Mouse (Mus musculus) liver, embryonic 15.5 days (tissue): ENCODE data around the gene Smoc1. TPM values are rescaled to one million over a fixed set of nuclear protein-coding genes. Genes with fewer than 3 reads are reported as not detected.

Experiments
- ATAC-seq: fragments of 200-750 bp; cut with Nextera tagmentation; 2 replicates; pipeline ENCODE4 v1.8.0; 2017; ENCODE audit warnings: moderate number of reproducible peaks, mild to moderate bottlenecking, moderate library complexity; ENCODE audit not compliant: insufficient read depth
- H3K27ac ChIP-seq: fragments of 300-500 bp; sonication (generic); replicated peaks from 2 replicates; pipeline ENCODE4 v1.5.1; 2015; ENCODE audit warnings: mild to moderate bottlenecking, inconsistent platforms
- H3K27me3 ChIP-seq: fragments of 300-500 bp; sonication (generic); 2 replicates; pipeline ENCODE4 v1.6.1; 2015; ENCODE audit warnings: mild to moderate bottlenecking, inconsistent platforms
- H3K36me3 ChIP-seq: fragments of 300-500 bp; sonication (generic); replicated peaks from 2 replicates; pipeline ENCODE4 v1.6.1; 2015; ENCODE audit warnings: moderate library complexity, mild to moderate bottlenecking, inconsistent platforms
- H3K4me1 ChIP-seq: fragments of 300-500 bp; sonication (generic); replicated peaks from 2 replicates; pipeline ENCODE4 v1.6.1; 2015; ENCODE audit warnings: inconsistent platforms
- H3K4me2 ChIP-seq: fragments of 300-500 bp; sonication (generic); 2 replicates; pipeline ENCODE4 v1.6.1; 2015; ENCODE audit warnings: moderate library complexity, mild to moderate bottlenecking, inconsistent platforms
- H3K4me3 ChIP-seq: fragments of 300-500 bp; sonication (generic); replicated peaks from 2 replicates; pipeline ENCODE4 v1.5.1; 2015; ENCODE audit warnings: mild to moderate bottlenecking, inconsistent platforms
- H3K9ac ChIP-seq: fragments of 300-500 bp; sonication (generic); 2 replicates; pipeline ENCODE4 v1.6.1; 2015; ENCODE audit warnings: moderate library complexity, mild to moderate bottlenecking, inconsistent platforms
- H3K9me3 ChIP-seq: fragments of 300-500 bp; sonication (generic); replicated peaks from 2 replicates; pipeline ENCODE4 v1.6.1; 2016; ENCODE audit warnings: inconsistent platforms
- WGBS: fragments of 180-500 bp; shearing (Covaris S2); methylation state at CpG from one replicate; pipeline ENCODE4 v1.1.7; 2015; ENCODE audit warnings: mixed read lengths; ENCODE audit not compliant: insufficient replicate concordance; 5-methylcytosine and 5-hydroxymethylcytosine counted together
- polyA plus RNA-seq: library from polyadenylated mRNA; unstranded; fragments of >200 nt; fragmentation: Nextera tagmentation; extraction: Ambion mirVana; gene quantifications from 2 replicates; pipeline ENCODE4 v1.2.1, GENCODE M21; 2015

Gene Smoc1
- polyA plus RNA-seq, 1 experiment from 2014 or later: 9.5 TPM

- ATAC-seq: no peak
- no peaks in the 10 kb centered on the region for H3K9me3 ChIP-seq
Observed at GRCm38 (mm10) chr12:81168494-81168893, 141.9 kb downstream of the Smoc1 start.

GRCm38 (mm10) chr12:81170076-81170475 lies 143.5 kb downstream of the Smoc1 start:
- WGBS: 64% methylated on average over 2 of the region's 2 CpGs
- no peak overlapping the region for H3K4me2 ChIP-seq
- no peak overlapping the region for H3K9ac ChIP-seq
- no peak overlapping the region for H3K4me3 ChIP-seq
- H3K27ac ChIP-seq: no peak overlapping the region
- H3K27me3 ChIP-seq: no peaks in the 10 kb centered on the region
- H3K36me3 ChIP-seq: no peaks in the 10 kb centered on the region
- H3K9me3 ChIP-seq: no peaks in the 10 kb centered on the region
- no peaks in the 10 kb centered on the region for H3K4me1 ChIP-seq
- no peak for ATAC-seq

More at GRCm38 (mm10) chr12:81168494-81168893, 141.9 kb downstream of the Smoc1 start:
- Histone ChIP-seq H3K27ac (no peak overlapping the region), H3K4me1 (no peaks in the 10 kb centered on the region), H3K9ac (no peak overlapping the region), H3K4me2 (no peak overlapping the region), H3K4me3 (no peak overlapping the region), H3K27me3 (no peaks in the 10 kb centered on the region), H3K36me3 (no peaks in the 10 kb centered on the region)
- 49% methylated on average over 2 of the region's 2 CpGs for WGBS

DNA sequence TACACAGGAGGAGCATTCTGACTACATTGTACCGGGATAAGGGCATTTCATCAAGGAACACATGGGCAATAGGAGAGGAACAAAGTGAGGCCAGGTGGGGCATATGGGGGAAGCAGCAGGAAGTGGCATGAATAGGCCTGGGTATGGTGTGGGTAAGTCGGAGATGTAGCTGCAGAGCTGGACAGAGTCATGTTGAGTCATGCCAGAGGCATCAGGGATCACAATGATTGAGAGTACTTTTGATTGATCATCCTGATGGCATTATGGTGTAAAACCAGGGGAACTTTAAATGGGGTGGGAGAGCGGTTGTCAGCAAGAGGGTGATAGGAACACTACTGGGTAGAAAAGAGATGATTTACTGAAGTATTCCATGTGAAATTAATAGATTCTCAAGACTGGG lies 146.4 kb downstream of the Smoc1 start:
- WGBS: 56% methylated on average over 3 of the region's 3 CpGs
- no peak overlapping the region for H3K4me3 ChIP-seq
- no peak overlapping the region for H3K27ac ChIP-seq
- H3K9ac ChIP-seq: no peak overlapping the region
- H3K9me3 ChIP-seq: no peaks in the 10 kb centered on the region
- ATAC-seq: no peak
- H3K4me2 ChIP-seq: no peak overlapping the region
- no peaks in the 10 kb centered on the region for H3K4me1 ChIP-seq
- H3K36me3 ChIP-seq: no peaks in the 10 kb centered on the region
- no peaks in the 10 kb centered on the region for H3K27me3 ChIP-seq

GRCm38 (mm10) chr12:81173893-81174292 lies 147.3 kb downstream of the Smoc1 start:
- Histone ChIP-seq H3K9me3 (no peaks in the 10 kb centered on the region), H3K4me2 (no peak overlapping the region), H3K4me3 (no peak overlapping the region), H3K27me3 (no peaks in the 10 kb centered on the region), H3K9ac (no peak overlapping the region), H3K36me3 (no peaks in the 10 kb centered on the region), H3K27ac (no peak overlapping the region), H3K4me1 (no peaks in the 10 kb centered on the region)
- WGBS: 73% methylated on average over 4 of the region's 4 CpGs
- no peak for ATAC-seq

DNA sequence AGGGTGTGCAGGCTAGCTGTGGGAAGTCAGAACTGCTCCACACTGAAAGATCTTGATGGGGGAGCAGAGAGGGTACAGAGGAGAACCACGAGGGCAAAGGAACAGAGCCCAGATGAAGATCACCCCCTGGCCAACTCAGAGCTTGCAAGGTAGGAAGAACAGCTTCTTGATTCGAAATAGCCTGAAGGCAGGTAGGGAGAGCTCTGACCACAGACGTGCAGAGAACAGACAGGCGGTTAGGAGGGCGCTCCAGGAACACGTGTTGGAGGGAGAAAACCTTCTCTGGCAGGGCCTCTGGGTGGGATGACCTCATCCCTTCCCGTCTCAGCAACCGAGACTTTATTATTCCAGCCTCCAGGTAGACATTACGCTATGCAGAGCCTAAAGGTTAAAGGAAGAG lies 148.6 kb downstream of the Smoc1 start:
- ATAC-seq: no peak
- no peaks in the 10 kb centered on the region for H3K27me3 ChIP-seq
- no peak overlapping the region for H3K4me2 ChIP-seq
- H3K36me3 ChIP-seq: 0 out of 2 replicates have a peak, but pooled peaks cover 3% of the 10 kb centered on the region
- H3K27ac ChIP-seq: no peak overlapping the region
- H3K9me3 ChIP-seq: no peaks in the 10 kb centered on the region
- H3K9ac ChIP-seq: no peak overlapping the region
- no peaks in the 10 kb centered on the region for H3K4me1 ChIP-seq
- 46% methylated on average over 9 of the region's 9 CpGs for WGBS
- H3K4me3 ChIP-seq: no peak overlapping the region

DNA sequence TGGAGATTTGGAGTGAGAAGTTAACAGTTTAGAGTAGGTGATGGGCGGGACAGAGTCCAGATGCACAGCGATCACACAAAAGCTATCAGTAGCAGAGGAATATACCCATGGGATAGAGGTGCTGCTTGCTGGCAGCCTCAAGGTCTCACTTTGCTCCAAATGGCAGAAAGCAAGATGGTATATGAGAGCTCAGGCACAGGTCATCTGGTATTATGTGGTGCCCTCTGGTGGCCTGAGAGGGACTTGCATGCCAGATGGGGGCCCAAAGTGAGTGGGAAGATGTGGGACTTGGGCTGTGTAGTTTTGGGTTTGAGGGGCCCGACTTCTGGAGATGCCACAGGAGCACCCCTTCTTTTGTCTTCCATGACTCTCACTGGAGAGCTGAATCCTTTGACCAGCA lies 155.5 kb downstream of the Smoc1 start:
- Histone ChIP-seq H3K9ac (no peak overlapping the region), H3K27me3 (no peaks in the 10 kb centered on the region), H3K36me3 (0 out of 2 replicates have a peak, but pooled peaks cover 3% of the 10 kb centered on the region), H3K4me2 (no peak overlapping the region), H3K4me1 (peaks cover 5% of the 10 kb centered on the region; the same call in 1 of the 2 replicates), H3K4me3 (no peak overlapping the region), H3K9me3 (no peaks in the 10 kb centered on the region), H3K27ac (no peak overlapping the region)
- WGBS: 54% methylated on average over 3 of the region's 3 CpGs
- no peak for ATAC-seq

DNA sequence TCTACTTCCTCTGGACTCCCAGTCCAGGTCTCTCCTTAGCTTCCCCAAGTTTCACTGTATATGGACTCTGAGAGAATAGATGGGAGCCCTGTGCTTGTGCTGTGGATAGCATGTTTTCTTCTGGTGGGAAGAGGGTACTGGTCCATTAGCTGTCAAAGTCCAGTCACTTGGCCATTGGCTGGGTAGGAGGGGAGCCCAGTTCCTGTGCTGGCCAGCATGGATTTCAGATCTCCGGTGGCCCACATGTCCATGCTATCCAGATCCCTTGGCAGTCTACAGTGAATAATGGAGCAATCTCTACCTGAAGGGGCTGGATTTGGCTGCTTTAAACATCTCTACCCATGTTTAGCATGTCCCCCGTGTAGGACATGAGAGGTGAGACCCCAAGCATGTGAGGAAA lies 158.4 kb downstream of the Smoc1 start:
- 75% methylated on average over 2 of the region's 2 CpGs for WGBS
- Histone ChIP-seq H3K27ac (no peak overlapping the region), H3K36me3 (no peaks in the 10 kb centered on the region), H3K27me3 (no peaks in the 10 kb centered on the region), H3K4me1 (peaks cover 5% of the 10 kb centered on the region; the same call in 1 of the 2 replicates), H3K4me3 (no peak overlapping the region), H3K9ac (no peak overlapping the region), H3K9me3 (no peaks in the 10 kb centered on the region), H3K4me2 (no peak overlapping the region)
- ATAC-seq: no peak

- Histone ChIP-seq H3K4me2 (no peak overlapping the region), H3K36me3 (no peaks in the 10 kb centered on the region), H3K9ac (no peak overlapping the region), H3K9me3 (no peaks in the 10 kb centered on the region), H3K4me1 (peaks cover 5% of the 10 kb centered on the region; the same call in 1 of the 2 replicates), H3K4me3 (no peak overlapping the region), H3K27ac (no peak overlapping the region), H3K27me3 (no peaks in the 10 kb centered on the region)
- no peak for ATAC-seq
- WGBS: 49% methylated on average over 4 of the region's 4 CpGs
Observed at GRCm38 (mm10) chr12:81186081-81186480, 159.5 kb downstream of the Smoc1 start.

DNA sequence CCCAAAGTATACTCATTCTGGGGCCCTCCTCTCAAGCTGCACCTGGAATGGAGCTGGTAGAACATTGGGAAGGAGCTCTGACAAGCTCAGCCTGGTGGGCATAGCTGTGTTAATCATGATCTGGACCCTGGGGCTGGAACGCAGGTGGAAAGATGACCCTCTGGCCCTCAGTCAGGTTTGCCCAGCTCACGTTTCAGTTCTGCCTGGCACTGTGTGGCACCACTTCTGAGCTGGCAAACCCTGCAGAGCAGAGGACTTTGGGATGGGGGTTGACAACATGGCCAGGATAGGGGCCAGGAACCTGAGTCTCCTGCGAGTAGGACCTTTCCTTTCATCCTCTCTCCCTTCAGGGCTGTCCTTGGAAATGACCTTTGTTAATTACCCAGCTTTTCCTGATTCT lies 160.1 kb downstream of the Smoc1 start:
- ATAC-seq: no peak
- no peaks in the 10 kb centered on the region for H3K36me3 ChIP-seq
- H3K4me2 ChIP-seq: no peak overlapping the region
- H3K9me3 ChIP-seq: no peaks in the 10 kb centered on the region
- H3K4me1 ChIP-seq: peaks cover 5% of the 10 kb centered on the region; the same call in 1 of the 2 replicates
- H3K27me3 ChIP-seq: no peaks in the 10 kb centered on the region
- WGBS: 48% methylated on average over 3 of the region's 3 CpGs
- H3K9ac ChIP-seq: no peak overlapping the region
- H3K27ac ChIP-seq: no peak overlapping the region
- no peak overlapping the region for H3K4me3 ChIP-seq

GRCm38 (mm10) chr12:81188423-81188822 lies 161.8 kb downstream of the Smoc1 start:
- Histone ChIP-seq H3K4me3 (no peak overlapping the region), H3K9me3 (no peaks in the 10 kb centered on the region), H3K9ac (no peak overlapping the region), H3K36me3 (no peaks in the 10 kb centered on the region), H3K27ac (peak overlapping the region; percentile 68), H3K4me2 (no peak overlapping the region), H3K4me1 (peaks cover 5% of the 10 kb centered on the region; the same call in 1 of the 2 replicates), H3K27me3 (no peaks in the 10 kb centered on the region)
- 43% methylated on average over 3 of the region's 3 CpGs for WGBS
- ATAC-seq: peak; percentile 49

DNA sequence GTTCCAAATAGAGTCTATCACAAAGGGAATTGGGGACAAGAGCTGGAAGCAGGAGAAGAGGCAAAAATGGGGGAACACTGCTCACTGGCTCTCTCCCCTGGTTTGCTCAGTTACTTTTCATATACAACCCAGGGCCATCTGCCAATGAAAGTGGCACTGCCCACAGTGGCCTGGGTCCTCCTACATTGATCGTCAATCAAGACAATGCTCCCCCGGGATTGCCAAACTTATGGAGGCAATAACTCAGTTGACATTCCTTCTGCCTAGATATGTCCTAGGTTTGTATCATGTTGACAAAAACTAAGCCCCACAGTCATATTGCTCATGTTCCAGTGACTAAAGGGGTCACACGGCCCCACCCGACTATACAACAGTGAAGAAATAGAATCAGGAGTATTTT lies 162.4 kb downstream of the Smoc1 start:
- peak overlapping the region; percentile 68 for H3K27ac ChIP-seq
- H3K36me3 ChIP-seq: no peaks in the 10 kb centered on the region
- H3K9ac ChIP-seq: no peak overlapping the region

GRCm38 (mm10) chr12:81189636-81190035 lies 163.0 kb downstream of the Smoc1 start:
- Histone ChIP-seq H3K36me3 (no peaks in the 10 kb centered on the region), H3K9me3 (no peaks in the 10 kb centered on the region), H3K9ac (no peak overlapping the region), H3K4me2 (no peak overlapping the region), H3K27ac (peak overlapping the region; percentile 68), H3K4me3 (no peak overlapping the region), H3K4me1 (peaks cover 5% of the 10 kb centered on the region; the same call in 1 of the 2 replicates), H3K27me3 (no peaks in the 10 kb centered on the region)
- 45% methylated on average over 1 of the region's 1 CpGs for WGBS
- peak; percentile 74 for ATAC-seq

More for the DNA sequence above, 162.4 kb downstream of the Smoc1 start:
- no peaks in the 10 kb centered on the region for H3K9me3 ChIP-seq
- peaks cover 5% of the 10 kb centered on the region; the same call in 1 of the 2 replicates for H3K4me1 ChIP-seq
- no peak overlapping the region for H3K4me2 ChIP-seq
- H3K27me3 ChIP-seq: no peaks in the 10 kb centered on the region
- ATAC-seq: no peak
- H3K4me3 ChIP-seq: no peak overlapping the region
- 66% methylated on average over 4 of the region's 4 CpGs for WGBS
